Mouse (Mus musculus): ENCODE measurements around the gene Txnip. TPM values are rescaled to one million over a fixed set of nuclear protein-coding genes. Genes with fewer than 3 reads are reported as not detected.
"Not testable (repeated sequence)": the region's sequence is repeated elsewhere in the genome, so short reads cannot be mapped to it uniquely, and the experiment has no call there.

The Txnip gene
- total RNA-seq (2021): 10 to 100 TPM; 20.7 to 25.0 TPM

GRCm38 (mm10) chr3:96557694-96558093 lies at the start of gene Txnip:
Txnip (plus strand) TSS chr3:96557957.
- DNase-seq (ENCODE audit: extremely low spot score in 1 of 2, low spot score in 1 of 2): peak; percentile 85 to 86

GRCm38 (mm10) chr3:96507966-96508365 lies 49.8 kb upstream of the Txnip start:
- not testable (repeated sequence) for DNase-seq (ENCODE audit: extremely low spot score in 1 of 2, low spot score in 1 of 2)

- DNase-seq (ENCODE audit: extremely low spot score in 1 of 2, low spot score in 1 of 2): no peak
These were observed 37.6 kb upstream of the Txnip start for GRCm38 (mm10) chr3:96520171-96520570.

- no peak for DNase-seq (ENCODE audit: extremely low spot score in 1 of 2, low spot score in 1 of 2)
These were observed 35.6 kb upstream of the Txnip start for GRCm38 (mm10) chr3:96522149-96522548.

GRCm38 (mm10) chr3:96524028-96524810 lies 33.5 kb upstream of the Txnip start:
- no peak for DNase-seq (ENCODE audit: extremely low spot score in 1 of 2, low spot score in 1 of 2)

- no peak for DNase-seq (ENCODE audit: extremely low spot score in 1 of 2, low spot score in 1 of 2)
These were observed 32.8 kb upstream of the Txnip start, which contains the start of gene Hfe2 for GRCm38 (mm10) chr3:96524914-96525313. Hfe2 (plus strand) TSS chr3:96525172.

- no peak for DNase-seq (ENCODE audit: extremely low spot score in 1 of 2, low spot score in 1 of 2)
These were observed 31.6 kb upstream of the Txnip start for GRCm38 (mm10) chr3:96526013-96526762.

GRCm38 (mm10) chr3:96526864-96527542 lies 30.8 kb upstream of the Txnip start:
- DNase-seq (ENCODE audit: extremely low spot score in 1 of 2, low spot score in 1 of 2): no peak

- DNase-seq (ENCODE audit: extremely low spot score in 1 of 2, low spot score in 1 of 2): no peak
These were observed 29.3 kb upstream of the Txnip start for GRCm38 (mm10) chr3:96528506-96528905.

GRCm38 (mm10) chr3:96532050-96532449 lies 25.7 kb upstream of the Txnip start:
- no peak for DNase-seq (ENCODE audit: extremely low spot score in 1 of 2, low spot score in 1 of 2)

GRCm38 (mm10) chr3:96534300-96534699 lies 23.5 kb upstream of the Txnip start:
- DNase-seq (ENCODE audit: extremely low spot score in 1 of 2, low spot score in 1 of 2): no peak

- no peak for DNase-seq (ENCODE audit: extremely low spot score in 1 of 2, low spot score in 1 of 2)
These were observed 18.4 kb upstream of the Txnip start for GRCm38 (mm10) chr3:96539316-96539715.

- no peak for DNase-seq (ENCODE audit: extremely low spot score in 1 of 2, low spot score in 1 of 2)
These were observed 17.0 kb upstream of the Txnip start for GRCm38 (mm10) chr3:96540740-96541139.

- no peak for DNase-seq (ENCODE audit: extremely low spot score in 1 of 2, low spot score in 1 of 2)
These were observed 16.3 kb upstream of the Txnip start for GRCm38 (mm10) chr3:96541328-96542078.

GRCm38 (mm10) chr3:96542554-96542953 lies 15.2 kb upstream of the Txnip start:
- no peak for DNase-seq (ENCODE audit: extremely low spot score in 1 of 2, low spot score in 1 of 2)

- DNase-seq (ENCODE audit: extremely low spot score in 1 of 2, low spot score in 1 of 2): peak in 1 of 2 experiments; percentile 38
These were observed 14.4 kb upstream of the Txnip start for GRCm38 (mm10) chr3:96543345-96543744.

GRCm38 (mm10) chr3:96545565-96545964 lies 12.2 kb upstream of the Txnip start:
- DNase-seq (ENCODE audit: extremely low spot score in 1 of 2, low spot score in 1 of 2): no peak

- no peak for DNase-seq (ENCODE audit: extremely low spot score in 1 of 2, low spot score in 1 of 2)
These were observed 10.9 kb upstream of the Txnip start for GRCm38 (mm10) chr3:96546880-96547279.

- peak; percentile 68 to 90 for DNase-seq (ENCODE audit: extremely low spot score in 1 of 2, low spot score in 1 of 2)
These were observed 10.3 kb upstream of the Txnip start for GRCm38 (mm10) chr3:96547389-96547960.

- no peak for DNase-seq (ENCODE audit: extremely low spot score in 1 of 2, low spot score in 1 of 2)
These were observed 8.9 kb upstream of the Txnip start for GRCm38 (mm10) chr3:96548824-96549223.
